ENCODE assay signal across 9 mouse cellular contexts in the genomic region with DNA sequence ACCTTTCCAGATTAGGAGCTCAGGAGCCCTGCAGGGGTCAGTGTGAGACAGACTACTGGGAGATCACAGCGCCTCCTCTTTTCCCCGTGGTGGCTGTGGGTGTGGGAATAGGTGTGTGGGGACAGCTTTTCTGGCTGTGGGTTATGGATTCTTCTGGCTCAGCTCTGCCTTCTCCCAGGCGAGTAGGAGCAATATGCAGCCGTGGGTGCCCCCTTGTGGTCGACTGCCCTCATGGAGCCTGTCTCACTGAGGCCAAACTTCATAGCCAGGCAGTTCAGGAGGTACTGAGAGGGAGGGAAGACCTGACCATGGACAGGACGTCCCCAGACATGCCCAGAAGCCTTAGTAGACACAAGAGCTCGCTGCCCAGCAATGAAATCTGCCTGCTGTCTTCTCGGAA.
DNase-seq lines count a peak whose midpoint lies in the region; ATAC-seq and TF ChIP-seq lines count a peak whose summit lies in the region.
"Had no signal": no experiment of that assay in that cellular context is flagged by ENCODE, and none has a peak within 500 bp of the region (broad histone marks: within the 10 kb centered on the region; RNA-seq: fewer than 3 reads in every experiment).

No protein-coding gene starts in this region.

- peak; percentile 92 for ATAC-seq in common myeloid progenitor, adult 5-6 weeks (replicated peaks; ENCODE audit: low read depth, poor library complexity, severe bottlenecking)
- peak; percentile 83 for ATAC-seq in hindbrain, postnatal 0 days

- no peaks in the 10 kb centered on the region for H3K27me3 ChIP-seq in hindbrain, postnatal 0 days (ENCODE audit: insufficient read depth, low read length)

- H3K9me3 ChIP-seq in hindbrain, postnatal 0 days (ENCODE audit: low read length): no peaks in the 10 kb centered on the region
- H3K9me3 ChIP-seq: megakaryocyte, embryonic 14.5 days had no signal

- 10% methylated on average over 8 of the region's 8 CpGs for WGBS in hindbrain, postnatal 0 days

- TF ChIP-seq CTCF in hindbrain, postnatal 0 days (IDR thresholded peaks at IDR 0.05; ENCODE audit: low read depth): peak; percentile 93

- H3K4me1 ChIP-seq in hindbrain, postnatal 0 days (ENCODE audit: insufficient read depth, low read length): 0 out of 2 replicates have a peak, but pooled peaks cover 3% of the 10 kb centered on the region

- H3K36me3 ChIP-seq in hindbrain, postnatal 0 days (ENCODE audit: insufficient read depth, low read length): 0 out of 2 replicates have a peak, but pooled peaks cover 10% of the 10 kb centered on the region

- no peak overlapping the region for H3K9ac ChIP-seq in hindbrain, postnatal 0 days (replicated peaks; ENCODE audit: low read length)

- no peak overlapping the region for H3K4me2 ChIP-seq in hindbrain, postnatal 0 days (ENCODE audit: low read depth, low read length)

- peak overlapping the region; percentile 27; the same call in 1 of the 2 replicates for H3K27ac ChIP-seq in hindbrain, postnatal 0 days

- DNase-seq in adrenal gland, adult 8-10 months: peak; percentile 40
- peak; percentile 83 for DNase-seq in gastrocnemius, postnatal 10 days
- peak; percentile 92 for DNase-seq in hindbrain, postnatal 0 days (ENCODE audit: low spot score)
- DNase-seq in layer of hippocampus, postnatal 36 days: peak; percentile 88 to 90
- peak; percentile 77 for DNase-seq in lung, postnatal 14 days
- DNase-seq in right cerebral cortex, adult 2 months (ENCODE audit: low spot score in 2 of 2): peak; percentile 95 to 97
- no peak for DNase-seq in T-cell, adult 2 months (ENCODE audit: low spot score)

- no peak overlapping the region for H3K4me3 ChIP-seq in hindbrain, postnatal 0 days (ENCODE audit: low read length)
- H3K4me3 ChIP-seq: megakaryocyte, embryonic 14.5 days had no signal
